Mouse (Mus musculus) left cerebral cortex, adult 8-10 months (tissue): ENCODE data around the gene Gpr137b. TPM values are rescaled to one million over a fixed set of nuclear protein-coding genes. Genes with fewer than 3 reads are reported as not detected.
"Not testable (repeated sequence)": the region's sequence is repeated elsewhere in the genome, so short reads cannot be mapped to it uniquely, and the experiment has no call there.

Experiments
- DNase-seq, 2 experiments: peaks; one replicate each; pipeline ENCODE4 v3.0.0; 2022; ENCODE audit warnings: low spot score in 2 of 2
- total RNA-seq, 4 experiments: library from RNA; stranded (reverse); gene quantifications; 2 replicates each; pipeline ENCODE4 v1.2.4; 2022

Gpr137b gene
- total RNA-seq = 10 to 100 TPM; 25.1 to 29.5 (median 28.4) TPM

DNA sequence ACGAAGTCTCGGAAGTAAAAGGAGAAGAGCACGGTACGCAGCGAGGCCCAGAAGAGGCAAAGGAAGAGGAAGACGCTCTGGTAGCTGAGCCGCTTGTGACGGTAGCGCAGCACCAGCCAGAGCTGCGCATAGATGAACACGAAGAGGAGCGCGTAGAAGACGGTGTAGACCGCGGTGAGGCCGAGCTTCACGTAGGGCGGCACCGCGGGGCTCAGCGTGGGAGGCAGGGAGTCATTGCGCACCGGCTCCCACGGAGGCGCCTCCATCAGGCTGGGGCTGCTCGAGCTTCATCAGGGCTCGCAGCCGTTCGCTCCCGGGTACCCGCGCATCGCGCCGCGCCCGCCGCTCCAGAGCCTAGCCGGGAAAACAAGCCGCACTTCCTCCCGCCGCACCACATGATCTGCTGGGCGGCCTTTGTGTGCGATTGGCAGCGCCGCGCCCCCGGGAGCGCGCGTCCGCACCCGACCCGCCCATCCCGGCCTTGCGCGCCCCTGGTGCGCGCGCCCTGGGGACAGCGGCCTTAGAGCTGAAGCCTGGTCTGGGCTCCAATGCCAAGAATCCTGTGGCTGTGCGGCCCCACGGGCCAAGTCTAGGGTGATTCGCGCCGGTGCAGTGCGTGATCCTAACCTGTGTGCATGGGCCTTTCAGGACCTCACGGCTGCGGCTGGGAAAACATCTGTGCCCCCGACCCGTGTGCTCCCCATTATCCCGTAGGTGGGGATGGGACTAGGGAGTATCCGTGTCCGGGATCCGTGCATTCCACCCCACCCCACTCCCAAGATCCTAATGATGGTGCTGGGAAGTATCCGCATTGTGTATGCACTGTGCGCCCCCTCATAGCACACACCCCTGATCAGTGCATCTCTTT, at the start of gene Gpr137b:
TSS of gene Gpr137b (minus strand) at position 787 of the 868 bp plus-strand sequence.
- DNase-seq = peak; percentile 50 to 54

DNA sequence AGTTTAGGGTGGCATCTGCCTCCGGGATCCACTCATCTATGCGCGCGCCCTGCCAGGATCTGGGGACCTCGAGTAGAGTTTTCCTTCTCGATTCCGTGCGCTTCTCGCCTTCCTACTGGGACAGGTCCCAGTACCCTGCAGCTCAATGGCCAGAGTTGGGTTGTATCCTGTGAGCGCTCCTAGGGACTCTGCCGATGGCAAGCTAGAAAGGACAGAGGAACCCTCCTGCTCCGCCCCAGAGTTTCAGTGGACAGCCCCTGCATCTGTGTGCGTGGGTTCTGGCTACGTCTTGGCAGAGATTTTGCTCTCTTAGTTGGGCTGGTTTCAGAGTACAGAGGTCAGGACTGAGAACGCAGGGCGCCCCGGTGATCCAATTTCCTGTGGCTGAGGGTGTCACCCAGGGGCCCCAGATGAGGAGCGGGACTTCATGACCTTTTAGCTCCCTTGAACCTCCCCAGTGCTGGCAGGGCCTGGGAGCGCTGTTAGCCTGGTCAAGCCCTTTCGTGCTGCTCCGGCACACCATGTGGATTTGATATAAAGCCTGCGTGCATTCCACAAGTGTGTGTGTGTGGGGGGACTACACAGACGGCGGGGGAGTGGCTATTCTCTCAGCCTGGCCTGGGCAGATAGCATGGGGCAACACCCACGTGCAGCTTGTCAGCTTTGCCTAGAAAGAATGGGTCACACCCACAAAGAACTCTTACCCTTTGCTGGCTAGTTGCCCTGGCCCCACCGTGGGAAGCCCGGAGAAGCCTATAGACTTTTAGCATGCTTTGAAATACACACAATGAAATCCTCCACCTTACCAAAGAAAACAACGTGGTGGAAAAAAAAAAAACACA, 44.5 kb upstream of the Gpr137b start:
- not testable (repeated sequence) for DNase-seq

DNA sequence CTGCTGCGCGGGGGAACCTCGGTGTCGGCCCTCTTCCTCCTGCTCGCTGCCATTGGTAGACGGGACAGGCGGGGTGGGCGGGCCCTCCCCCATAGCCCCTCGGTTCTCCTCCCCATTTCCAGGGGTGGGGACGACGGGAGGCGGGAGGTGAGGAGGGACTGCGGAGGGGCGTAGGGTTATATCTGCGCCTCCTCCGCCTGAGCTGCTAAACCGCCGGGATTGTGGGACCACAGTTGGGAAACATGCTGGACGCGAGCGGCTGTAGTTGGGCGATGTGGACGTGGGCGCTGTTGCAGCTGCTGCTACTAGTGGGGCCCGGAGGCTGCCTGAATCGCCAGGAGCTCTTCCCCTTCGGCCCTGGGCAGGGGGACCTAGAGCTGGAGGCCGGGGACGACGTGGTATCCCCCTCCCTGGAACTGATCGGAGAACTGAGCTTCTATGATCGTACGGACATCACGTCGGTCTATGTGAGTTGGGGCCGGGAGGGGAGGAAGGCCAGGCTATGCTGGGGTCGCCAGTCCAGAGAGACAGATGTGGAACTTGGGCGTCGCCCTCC, 43.7 kb upstream of the Gpr137b start, which contains the start of gene Nid1:
TSS of gene Nid1 (plus strand) at position 92 of the 556 bp plus-strand sequence.
- not testable (repeated sequence) for DNase-seq

DNA sequence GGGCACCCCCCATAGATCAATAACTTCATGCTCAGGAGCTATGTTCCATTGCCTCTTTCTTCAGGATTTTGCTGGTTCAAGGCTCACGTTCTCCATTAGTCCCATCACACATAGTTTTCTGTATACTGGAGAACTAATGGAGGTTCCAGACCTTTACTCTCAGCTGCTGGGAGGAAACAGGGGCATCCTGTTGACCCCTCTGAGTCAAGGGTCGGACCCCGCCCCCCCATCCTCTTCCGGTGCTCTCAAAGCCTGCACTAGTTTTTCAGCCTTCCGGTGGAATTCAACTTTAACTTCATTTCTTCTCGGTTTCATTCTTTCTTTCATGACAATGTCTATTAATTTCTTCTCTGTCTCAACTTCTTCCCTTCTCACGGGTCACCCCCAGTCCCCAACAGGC, 42.3 kb upstream of the Gpr137b start:
- DNase-seq = not testable (repeated sequence)

DNA sequence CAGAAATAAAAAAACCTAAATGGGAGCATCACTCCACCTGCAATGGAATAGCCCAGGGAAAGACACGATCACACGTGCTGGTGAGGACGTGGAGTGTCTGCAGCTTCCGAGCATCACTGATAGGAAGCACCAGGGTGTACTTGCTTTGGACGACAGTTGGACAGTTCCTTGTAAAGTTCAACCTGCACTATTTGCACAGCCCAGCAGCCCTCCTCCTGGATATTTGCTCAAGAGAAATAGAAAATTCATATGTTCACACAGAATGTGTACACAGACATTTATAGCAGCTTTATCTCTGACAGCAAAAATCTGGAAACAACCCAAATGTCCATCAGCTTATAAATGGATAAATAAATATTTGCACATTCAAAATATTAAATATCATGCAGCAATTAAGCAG, 29.5 kb upstream of the Gpr137b start:
- not testable (repeated sequence) for DNase-seq

DNA sequence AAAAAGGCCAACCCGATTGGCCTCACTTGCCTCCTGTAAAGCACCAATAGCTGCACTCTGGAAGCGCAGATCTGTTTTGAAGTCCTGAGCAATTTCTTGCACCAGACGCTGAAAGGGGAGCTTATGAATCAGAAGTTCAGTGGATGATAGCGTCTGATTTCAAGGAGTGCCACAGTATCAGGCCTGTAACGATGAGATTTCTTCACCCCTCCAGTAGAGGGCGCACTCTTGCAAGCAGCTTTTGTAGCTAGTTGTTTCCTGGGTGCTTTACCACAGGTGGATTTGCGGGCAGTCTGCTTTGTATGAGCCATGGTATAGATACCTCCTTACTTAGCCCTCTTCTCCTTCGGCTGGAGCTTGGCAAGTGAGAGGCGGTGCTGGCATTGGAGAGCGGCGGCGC, 25.0 kb upstream of the Gpr137b start:
- not testable (repeated sequence) for DNase-seq

DNA sequence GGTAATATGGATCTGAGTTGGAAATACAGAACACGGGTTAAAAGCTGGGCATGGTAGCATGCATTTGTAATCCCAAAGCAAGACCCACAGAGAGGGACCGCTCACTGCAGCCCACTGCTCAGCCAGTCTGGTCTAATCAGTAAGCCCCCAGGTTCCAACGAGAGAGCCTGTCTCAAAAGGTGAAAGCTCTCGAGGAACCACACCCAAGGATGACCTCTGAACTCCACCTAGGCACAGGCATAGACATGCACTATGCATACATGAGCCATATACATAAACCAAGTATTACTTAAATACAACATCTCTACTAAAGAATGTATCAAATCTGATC, 22.2 kb upstream of the Gpr137b start:
- not testable (repeated sequence) for DNase-seq

DNA sequence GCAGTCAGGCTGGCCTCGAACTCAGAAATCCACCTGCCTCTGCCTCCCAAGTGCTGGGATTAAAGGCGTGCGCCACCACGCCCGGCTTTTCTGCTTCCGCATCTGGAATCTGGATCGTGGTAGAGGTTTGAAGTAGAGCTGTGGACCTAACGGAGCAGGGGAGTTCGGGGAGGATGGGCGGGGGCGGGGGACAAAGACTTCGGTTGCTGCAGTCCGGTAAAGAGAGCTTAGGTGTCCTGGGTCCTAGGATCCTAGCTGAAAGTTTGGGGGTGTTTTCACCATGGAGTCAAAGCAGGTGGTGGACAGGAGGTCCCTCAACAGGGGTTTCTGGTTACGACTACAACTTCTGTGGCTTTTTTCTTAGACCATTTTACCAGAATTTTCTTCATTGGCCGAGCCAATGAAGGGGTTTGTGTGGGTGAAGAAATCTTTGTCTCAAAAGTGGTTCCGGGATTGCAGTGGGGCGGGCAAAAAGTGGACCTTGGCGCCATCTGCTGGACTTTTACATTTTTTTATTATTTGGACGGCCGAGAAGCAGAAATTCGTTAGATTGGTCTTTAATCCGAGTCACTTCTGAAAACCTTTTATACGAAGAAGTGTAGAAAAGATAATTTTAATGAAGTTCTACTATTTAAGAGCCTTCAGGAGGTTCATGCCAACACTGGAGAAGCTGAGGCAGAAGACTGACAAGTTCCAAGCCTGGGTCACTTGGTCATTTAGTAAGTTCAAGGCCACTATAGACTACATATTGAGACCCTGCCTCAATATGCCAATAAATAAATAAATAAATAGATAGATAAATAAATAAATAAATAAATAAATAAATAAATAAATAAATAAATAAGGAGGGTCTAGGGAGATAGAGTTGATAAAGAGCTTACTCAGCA, 21.5 kb upstream of the Gpr137b start:
- peak in 1 of 2 experiments; percentile 32 for DNase-seq

DNA sequence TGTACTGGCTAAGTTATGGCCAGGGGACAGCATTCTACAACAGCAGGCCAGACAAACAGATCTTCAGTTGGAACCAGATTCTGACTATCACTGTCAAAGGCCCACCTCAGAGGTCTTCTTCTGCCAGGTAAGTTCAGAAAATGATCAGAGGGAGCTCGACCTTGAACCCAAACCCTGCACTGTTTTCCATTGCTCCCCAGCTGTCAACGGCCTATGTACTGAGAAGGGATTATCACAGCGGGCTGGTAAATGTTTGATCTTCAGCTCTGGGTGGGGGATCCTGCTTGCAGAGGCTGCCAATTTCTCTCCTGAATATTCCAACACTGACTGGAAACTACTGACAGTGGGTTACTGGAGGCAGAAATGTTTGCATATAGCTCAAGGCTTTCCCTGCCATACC, 20.4 kb upstream of the Gpr137b start:
- DNase-seq = no peak

DNA sequence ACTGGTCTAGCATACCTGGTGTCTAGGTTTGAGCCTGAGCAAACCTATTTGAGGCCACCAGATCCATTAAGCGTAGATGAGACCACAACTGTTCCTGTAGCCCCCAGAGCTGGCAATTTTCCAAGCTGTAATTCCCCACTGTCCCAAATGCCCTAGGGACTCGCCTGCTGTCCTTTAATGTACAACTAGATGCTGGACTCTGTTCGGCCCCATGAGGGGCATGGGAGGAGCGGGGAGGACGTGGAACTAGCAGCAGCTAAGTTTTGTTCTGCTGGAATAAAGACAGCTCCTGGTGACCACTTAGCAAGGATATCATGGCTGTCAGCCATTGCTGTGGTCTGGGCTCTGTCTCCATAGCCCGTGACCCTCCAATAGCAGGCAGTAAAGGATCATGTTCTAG, 11.7 kb upstream of the Gpr137b start:
- DNase-seq = not testable (repeated sequence)

DNA sequence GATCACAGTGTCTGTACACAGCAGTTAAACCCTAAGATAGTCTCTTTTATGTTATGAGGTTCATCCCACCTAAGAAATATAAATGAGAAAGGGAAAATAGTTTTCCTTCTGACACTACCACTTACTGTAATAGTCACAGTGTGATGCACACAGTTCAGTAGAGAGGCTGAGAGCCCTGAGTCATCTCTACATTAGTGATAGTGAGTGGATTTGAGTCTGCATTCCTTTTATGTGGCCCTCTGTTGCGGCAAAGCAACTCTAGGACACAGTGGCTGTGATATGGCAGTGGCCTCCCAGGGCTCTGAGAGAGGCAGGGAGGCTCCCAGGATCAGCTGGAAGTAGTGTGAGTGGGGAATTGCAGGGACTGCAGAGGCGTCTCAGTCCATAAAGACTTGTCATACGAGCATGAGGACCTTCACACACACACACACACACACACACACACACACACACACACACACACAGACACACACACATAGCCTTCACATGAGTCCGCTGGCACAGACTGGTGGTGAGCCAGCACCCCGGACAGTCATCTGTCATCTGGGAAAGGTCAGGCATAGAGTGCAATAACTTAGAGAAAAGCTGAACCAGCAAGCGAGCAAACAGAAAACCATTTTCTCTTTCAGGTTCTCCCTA, 10.8 kb upstream of the Gpr137b start:
- DNase-seq = not testable (repeated sequence)

DNA sequence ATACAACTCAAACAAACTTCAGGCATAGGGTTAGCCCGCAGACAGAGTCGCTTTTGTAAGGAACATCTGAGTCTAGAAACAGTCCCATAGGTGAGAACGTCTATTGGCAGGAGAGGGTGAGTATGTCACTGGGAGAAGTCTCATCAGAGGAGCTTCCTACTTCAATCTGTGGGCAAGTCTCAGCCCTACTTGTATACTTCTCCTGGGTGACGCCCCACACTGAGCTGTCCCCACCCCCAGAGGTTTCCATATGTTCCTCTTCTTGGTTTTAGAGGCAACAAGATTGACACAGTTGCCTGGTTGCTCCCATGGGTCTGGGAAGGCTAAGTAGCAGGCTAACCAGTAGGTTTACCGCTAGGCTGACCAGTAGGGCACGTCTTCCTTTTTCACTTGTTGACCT, 10.0 kb upstream of the Gpr137b start:
- DNase-seq = not testable (repeated sequence)

DNA sequence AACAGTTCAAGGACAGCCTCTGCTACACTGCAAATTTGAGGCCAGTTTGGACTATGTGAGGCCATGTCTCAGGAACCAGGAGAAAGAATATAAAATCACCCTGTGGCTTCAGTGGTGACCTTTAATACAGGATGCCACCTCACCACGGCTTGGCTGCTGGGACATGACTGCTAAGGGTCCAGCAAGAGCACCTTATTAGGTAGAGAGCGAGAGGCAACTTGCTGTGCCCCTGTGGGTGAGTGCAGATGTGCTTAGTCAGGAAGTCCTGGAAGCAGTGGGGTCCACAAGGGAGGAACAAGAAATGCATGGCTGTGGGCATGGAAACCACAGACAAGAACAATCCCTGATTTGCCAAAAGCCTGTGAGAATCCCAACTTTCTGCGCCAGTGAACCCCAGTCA, 9.6 kb upstream of the Gpr137b start:
- DNase-seq = not testable (repeated sequence)

DNA sequence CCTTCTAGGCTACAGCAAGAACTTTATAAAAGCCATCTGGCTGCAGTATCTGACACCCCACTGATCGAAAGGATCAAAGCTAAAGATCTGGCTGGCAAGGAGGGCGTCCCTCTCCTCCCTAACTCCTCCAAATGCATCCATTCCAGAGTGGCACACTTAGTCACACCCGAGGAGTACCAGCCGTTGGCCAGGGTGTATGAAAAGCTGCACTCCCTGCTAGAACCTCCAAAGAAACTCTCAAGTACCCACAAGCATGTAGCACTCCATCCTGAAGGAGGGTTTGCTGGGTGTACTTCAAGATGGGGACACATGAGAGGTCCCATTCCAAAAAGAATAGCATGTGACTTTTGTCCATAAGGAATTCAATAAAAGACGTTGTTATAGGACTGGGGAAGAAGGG, 9.0 kb upstream of the Gpr137b start:
- DNase-seq = not testable (repeated sequence)

DNA sequence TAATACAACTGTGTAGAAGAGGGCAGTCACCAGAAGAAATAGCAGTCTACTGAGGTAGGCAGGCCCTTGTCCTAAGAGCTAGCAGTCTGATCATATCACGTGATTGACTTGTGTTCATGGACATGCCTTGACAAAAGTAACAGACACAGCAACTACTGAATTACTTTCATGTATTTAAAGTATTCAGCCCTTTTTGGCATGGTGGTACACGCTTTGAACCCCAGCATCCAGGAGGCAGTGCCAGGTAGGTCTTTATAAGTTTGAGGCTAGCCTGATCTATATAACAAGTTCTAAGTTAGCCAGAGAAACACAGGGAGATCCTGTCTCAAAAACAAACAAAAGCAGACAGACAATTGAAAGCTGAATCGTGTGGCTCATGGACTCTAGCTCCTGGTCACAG, 7.0 kb upstream of the Gpr137b start:
- DNase-seq = not testable (repeated sequence)

DNA sequence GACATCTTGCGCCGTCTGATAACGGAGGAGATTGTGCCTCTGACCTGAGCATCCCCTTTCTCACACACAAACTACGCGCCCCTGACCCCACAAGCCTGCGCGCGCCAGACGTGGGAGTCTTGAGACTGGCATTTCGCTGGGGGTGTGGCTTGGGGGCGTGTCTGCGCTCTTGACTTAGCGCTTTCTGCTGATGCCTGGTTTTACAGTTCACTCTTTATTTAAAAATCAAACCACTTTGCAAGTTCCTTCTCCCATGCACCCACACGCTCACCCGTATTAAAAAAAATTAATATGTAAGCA, 232 bp upstream of the Gpr137b start:
- not testable (repeated sequence) for DNase-seq

DNA sequence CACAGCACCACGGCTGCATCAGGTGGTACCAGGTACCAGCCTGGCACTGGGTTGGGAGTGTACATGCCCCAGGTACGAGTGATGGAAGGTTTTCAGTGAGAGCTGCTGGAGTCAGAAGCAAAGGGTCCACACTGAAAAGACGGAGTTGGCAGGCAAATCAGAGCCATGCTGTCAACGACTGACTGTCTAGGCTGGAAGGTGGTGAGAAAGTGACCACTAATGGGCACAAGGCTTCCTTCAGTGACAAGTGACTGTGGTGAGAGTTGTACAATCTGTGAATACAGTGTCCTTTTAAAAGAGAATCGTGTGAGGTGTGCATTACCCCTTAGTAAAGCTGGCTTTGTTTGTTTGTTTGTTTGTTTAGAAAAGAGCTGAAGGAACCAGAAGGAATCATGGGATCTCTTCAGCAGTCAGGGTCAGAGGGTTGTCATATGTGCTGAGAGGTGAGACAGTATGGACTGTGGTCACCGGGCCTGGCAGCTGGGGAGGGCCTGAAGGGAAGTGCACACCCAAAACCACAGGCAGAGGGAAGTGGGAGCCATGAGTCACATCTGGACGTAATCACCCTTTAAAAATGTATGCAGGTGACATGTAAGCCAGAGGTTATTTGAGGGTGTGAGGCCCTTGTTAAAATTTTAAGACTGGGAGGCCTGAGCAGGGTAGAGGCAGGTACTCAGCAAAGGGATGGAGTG, 15.5 kb downstream of the Gpr137b start:
- not testable (repeated sequence) for DNase-seq

DNA sequence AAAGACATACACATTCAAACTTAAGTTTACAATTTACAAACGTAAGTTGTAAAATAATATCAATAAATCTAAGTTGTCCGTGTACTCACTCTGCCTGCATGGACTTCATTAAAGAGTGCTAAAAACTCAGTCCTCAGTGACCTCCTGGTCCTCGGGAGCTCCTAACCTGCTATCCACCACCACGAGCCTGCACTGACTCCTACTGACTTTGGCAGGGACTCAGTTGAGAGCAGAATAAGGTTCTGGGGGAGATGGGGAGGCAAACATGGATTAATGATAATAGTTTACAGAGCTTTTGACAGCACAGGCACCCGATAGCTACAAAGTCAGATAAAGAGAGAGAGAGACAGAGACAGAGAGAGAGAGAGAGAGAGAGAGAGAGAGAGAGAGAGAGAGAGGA, 16.6 kb downstream of the Gpr137b start:
- DNase-seq = no peak

DNA sequence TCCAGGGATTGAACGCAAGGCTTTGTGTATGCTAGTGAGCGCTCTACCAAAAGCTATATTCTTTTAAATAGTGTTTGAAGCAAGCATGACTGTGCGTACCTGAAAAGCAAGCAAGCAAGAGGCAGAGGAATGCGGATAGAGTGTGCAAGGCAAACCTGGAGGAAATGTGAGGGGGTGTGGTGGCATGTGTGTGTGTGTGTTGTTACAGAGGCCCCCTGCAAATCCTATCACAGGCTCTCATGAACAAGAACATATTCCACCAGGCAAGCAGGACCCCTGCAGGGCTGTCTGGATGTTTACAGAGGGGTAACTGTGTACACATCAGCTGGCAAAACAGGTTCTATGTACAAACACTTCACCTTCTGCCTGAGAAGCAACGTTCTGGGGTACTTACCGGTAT, 19.8 kb downstream of the Gpr137b start:
- DNase-seq = not testable (repeated sequence)

DNA sequence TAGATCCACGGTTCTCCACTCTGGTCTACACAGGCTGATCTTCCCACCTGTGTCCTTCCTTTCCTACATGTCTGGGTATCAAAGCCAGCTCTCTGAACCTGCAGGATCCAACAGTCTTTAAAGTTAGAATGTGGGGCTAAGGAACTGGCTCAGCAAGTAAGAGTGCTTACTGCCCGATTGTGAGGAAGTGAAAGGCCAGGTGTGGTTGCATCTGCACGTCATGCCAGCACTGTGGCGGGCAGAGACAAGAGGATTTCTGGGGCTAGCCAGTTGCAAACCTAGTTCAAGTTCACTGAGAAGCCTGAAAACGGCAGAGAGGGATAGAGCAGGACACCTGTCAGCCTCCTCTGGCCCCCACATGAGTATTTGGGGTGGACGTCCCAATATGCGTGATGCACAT, 22.4 kb downstream of the Gpr137b start:
- DNase-seq = not testable (repeated sequence)
